Mouse (Mus musculus): ENCODE data around the gene Cubn. TPM values are rescaled to one million over a fixed set of nuclear protein-coding genes. Genes with fewer than 3 reads are reported as not detected.

Gene Cubn
- 0.21 and 0.38 TPM in 2 replicates for polyA plus RNA-seq (2014; fragmentation: Nextera tagmentation; extraction: Ambion mirVana)

DNA sequence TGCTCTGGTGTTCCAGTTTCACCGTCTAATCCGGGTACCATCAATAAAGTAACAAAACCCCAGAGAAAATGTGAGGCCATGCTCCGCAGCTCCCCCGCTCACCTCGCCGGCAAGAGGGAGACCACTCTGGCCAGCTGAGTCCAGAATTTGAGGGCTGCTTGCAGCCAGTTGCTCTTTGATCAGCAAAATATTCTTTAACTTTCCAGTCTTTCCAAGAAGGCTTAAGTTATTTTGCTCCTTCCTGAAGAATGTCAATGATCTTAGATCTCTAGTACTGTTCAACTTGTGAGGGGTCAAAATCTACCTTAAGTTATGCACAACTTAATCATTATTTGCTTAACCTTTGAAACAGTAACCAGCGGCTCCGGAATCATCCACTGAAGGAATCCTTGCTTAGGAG, at the start of gene Cubn:
Cubn (minus strand) TSS at position 80 of the 400 bp plus-strand sequence.
- DNase-seq (ENCODE audit: low spot score) (no peak), ATAC-seq (ENCODE audit: low FRiP score) (no peak)
- WGBS, result 42% methylated on average over 8 of the region's 8 CpGs
- H3K9ac ChIP-seq, result no peak within 1 kb of the TSS
- H3K4me1 ChIP-seq (replicated peaks; ENCODE audit: control insufficient read depth, insufficient read depth, low read length), result no peaks in the 10 kb centered on the region
- H3K27me3 ChIP-seq (ENCODE audit: control insufficient read depth, insufficient read depth, low read length), result no peaks in the 10 kb centered on the region
- no peak within 1 kb of the TSS for H3K4me2 ChIP-seq (replicated peaks)
- H3K36me3 ChIP-seq (replicated peaks; ENCODE audit: control insufficient read depth, insufficient read depth), result no peaks in the 10 kb centered on the region
- no peak within 1 kb of the TSS for H3K27ac ChIP-seq
- no peaks in the 10 kb centered on the region for H3K9me3 ChIP-seq (ENCODE audit: control insufficient read depth, low read length)
- no peak within 1 kb of the TSS for H3K4me3 ChIP-seq (replicated peaks; ENCODE audit: low read length)

DNA sequence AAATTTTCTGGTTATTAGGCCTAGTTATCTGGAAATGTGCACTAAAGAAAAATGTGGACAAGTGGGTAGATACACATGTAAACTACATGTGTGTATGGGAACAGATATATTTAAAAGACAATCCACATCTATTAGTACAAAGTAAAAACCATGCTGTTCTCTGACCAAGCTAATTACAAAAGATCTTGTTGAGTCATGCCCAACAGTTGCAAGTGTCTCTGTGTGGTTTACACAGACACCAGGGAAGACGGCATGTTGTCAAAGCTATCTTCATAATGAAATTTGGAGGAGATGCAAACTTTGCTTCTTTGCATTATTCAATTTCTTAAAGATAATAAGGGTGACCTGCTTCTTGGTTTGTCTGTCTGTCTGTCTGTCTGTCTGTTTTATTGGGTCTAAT, 48.2 kb upstream of the Cubn start:
- Histone ChIP-seq H3K27ac (no peak overlapping the region), H3K36me3 (replicated peaks; ENCODE audit: control insufficient read depth, insufficient read depth) (no peaks in the 10 kb centered on the region), H3K9me3 (ENCODE audit: control insufficient read depth, low read length) (no peaks in the 10 kb centered on the region), H3K9ac (no peak overlapping the region), H3K27me3 (ENCODE audit: control insufficient read depth, insufficient read depth, low read length) (no peaks in the 10 kb centered on the region), H3K4me2 (replicated peaks) (no peak overlapping the region), H3K4me1 (replicated peaks; ENCODE audit: control insufficient read depth, insufficient read depth, low read length) (peaks cover 4% of the 10 kb centered on the region; the same call in 1 of the 2 replicates), H3K4me3 (replicated peaks; ENCODE audit: low read length) (no peak overlapping the region)
- ATAC-seq (ENCODE audit: low FRiP score) (no peak), DNase-seq (ENCODE audit: low spot score) (no peak)
- 86% methylated on average over 1 of the region's 1 CpGs for WGBS

DNA sequence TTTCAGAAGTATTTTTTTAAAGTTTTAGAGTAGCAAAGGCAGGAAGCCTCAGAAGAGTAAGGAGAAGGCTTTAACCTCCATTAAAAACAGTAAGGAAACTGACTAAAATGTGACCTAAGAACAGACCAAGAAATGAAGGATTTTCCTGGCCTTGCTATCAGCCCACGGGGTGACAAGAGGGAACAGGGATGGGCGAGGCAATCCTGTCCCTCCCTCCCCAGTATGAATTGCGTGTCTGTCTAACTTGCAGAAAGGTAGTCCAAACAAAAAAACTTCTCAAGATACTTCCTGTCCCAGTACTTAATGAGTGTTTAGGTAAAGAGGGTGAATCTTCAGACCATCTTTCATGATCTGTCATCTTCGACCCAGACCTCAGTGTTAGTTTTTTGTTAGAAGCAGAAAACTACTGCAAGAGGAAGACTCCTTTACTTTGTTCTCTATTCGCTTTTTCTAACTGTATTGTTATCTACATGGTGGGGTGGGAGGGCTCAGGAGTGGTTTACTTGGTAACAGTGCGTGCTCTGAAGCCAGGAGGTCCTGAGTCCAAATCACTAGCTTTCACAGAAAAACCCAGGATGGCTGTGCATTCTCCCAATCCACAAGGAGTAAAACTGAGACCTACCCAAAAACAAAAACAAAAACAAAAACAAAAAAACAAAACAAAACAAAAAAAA, 47.2 kb upstream of the Cubn start:
- H3K9ac ChIP-seq, result no peak overlapping the region
- no peak overlapping the region for H3K27ac ChIP-seq
- no peak overlapping the region for H3K4me2 ChIP-seq (replicated peaks)
- WGBS, result 78% methylated on average over 6 of the region's 6 CpGs
- H3K4me1 ChIP-seq (replicated peaks; ENCODE audit: control insufficient read depth, insufficient read depth, low read length), result peaks cover 4% of the 10 kb centered on the region; the same call in 1 of the 2 replicates
- H3K9me3 ChIP-seq (ENCODE audit: control insufficient read depth, low read length), result no peaks in the 10 kb centered on the region
- DNase-seq (ENCODE audit: low spot score) (no peak), ATAC-seq (ENCODE audit: low FRiP score) (no peak)
- H3K36me3 ChIP-seq (replicated peaks; ENCODE audit: control insufficient read depth, insufficient read depth), result no peaks in the 10 kb centered on the region
- no peak overlapping the region for H3K4me3 ChIP-seq (replicated peaks; ENCODE audit: low read length)
- H3K27me3 ChIP-seq (ENCODE audit: control insufficient read depth, insufficient read depth, low read length), result no peaks in the 10 kb centered on the region

DNA sequence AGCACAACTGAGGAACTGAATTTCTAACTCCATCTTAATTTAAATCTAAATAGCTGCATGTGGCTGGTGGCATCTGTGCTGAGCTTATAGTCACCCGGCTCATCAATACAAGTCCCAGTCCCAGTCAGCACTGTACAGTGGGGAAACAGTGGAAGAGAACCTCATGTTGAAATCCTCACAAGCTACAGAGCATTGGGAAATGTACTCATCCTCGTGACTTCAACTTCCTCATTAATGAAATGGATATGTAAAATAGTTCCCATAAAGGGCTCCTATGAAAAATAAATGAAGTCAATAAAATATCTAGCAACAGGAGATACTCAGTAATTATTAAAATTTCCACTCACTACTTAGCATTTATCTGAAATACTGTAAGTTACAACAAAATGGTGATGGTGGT, 46.6 kb upstream of the Cubn start:
- H3K9me3 ChIP-seq (ENCODE audit: control insufficient read depth, low read length), result no peaks in the 10 kb centered on the region
- no peak overlapping the region for H3K27ac ChIP-seq
- no peaks in the 10 kb centered on the region for H3K36me3 ChIP-seq (replicated peaks; ENCODE audit: control insufficient read depth, insufficient read depth)
- no peaks in the 10 kb centered on the region for H3K27me3 ChIP-seq (ENCODE audit: control insufficient read depth, insufficient read depth, low read length)
- H3K4me2 ChIP-seq (replicated peaks), result no peak overlapping the region
- 57% methylated on average over 2 of the region's 2 CpGs for WGBS
- ATAC-seq (ENCODE audit: low FRiP score) (no peak), DNase-seq (ENCODE audit: low spot score) (no peak)
- no peak overlapping the region for H3K4me3 ChIP-seq (replicated peaks; ENCODE audit: low read length)
- no peak overlapping the region for H3K9ac ChIP-seq
- peaks cover 4% of the 10 kb centered on the region; the same call in 1 of the 2 replicates for H3K4me1 ChIP-seq (replicated peaks; ENCODE audit: control insufficient read depth, insufficient read depth, low read length)

GRCm38 (mm10) chr2:13537733-13538132, 46.1 kb upstream of the Cubn start:
- no peaks in the 10 kb centered on the region for H3K9me3 ChIP-seq (ENCODE audit: control insufficient read depth, low read length)
- peaks cover 4% of the 10 kb centered on the region; the same call in 1 of the 2 replicates for H3K4me1 ChIP-seq (replicated peaks; ENCODE audit: control insufficient read depth, insufficient read depth, low read length)
- ATAC-seq (ENCODE audit: low FRiP score), result no peak
- no peak overlapping the region for H3K4me3 ChIP-seq (replicated peaks; ENCODE audit: low read length)
- no peaks in the 10 kb centered on the region for H3K36me3 ChIP-seq (replicated peaks; ENCODE audit: control insufficient read depth, insufficient read depth)
- no peaks in the 10 kb centered on the region for H3K27me3 ChIP-seq (ENCODE audit: control insufficient read depth, insufficient read depth, low read length)
- no peak overlapping the region for H3K4me2 ChIP-seq (replicated peaks)
- H3K27ac ChIP-seq, result no peak overlapping the region
- H3K9ac ChIP-seq, result no peak overlapping the region
- DNase-seq (ENCODE audit: low spot score), result no peak
- WGBS, result 21% methylated on average over 2 of the region's 2 CpGs

DNA sequence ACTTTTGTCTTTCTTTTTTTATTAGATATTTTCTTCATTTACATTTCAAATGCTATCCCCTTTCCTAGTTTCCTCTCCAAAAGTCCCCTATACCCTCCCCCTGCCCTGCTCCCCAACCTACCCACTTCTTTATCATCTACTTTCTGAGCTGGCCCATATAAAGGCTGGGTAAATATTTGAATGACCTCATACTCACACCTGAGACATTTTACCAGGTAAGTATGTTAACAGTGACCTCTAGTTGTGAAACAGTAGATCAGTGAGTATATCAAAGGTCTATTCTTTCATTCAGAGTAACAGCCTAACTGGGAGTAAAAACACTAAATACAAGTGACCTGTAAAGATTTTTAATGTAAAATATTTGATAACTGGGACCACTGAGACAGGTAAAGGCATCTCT, 45.1 kb upstream of the Cubn start:
- no peak for DNase-seq (ENCODE audit: low spot score)
- Histone ChIP-seq H3K4me2 (replicated peaks) (no peak overlapping the region), H3K27me3 (ENCODE audit: control insufficient read depth, insufficient read depth, low read length) (no peaks in the 10 kb centered on the region), H3K4me1 (replicated peaks; ENCODE audit: control insufficient read depth, insufficient read depth, low read length) (peaks cover 4% of the 10 kb centered on the region; the same call in 1 of the 2 replicates), H3K4me3 (replicated peaks; ENCODE audit: low read length) (no peak overlapping the region), H3K27ac (no peak overlapping the region), H3K36me3 (replicated peaks; ENCODE audit: control insufficient read depth, insufficient read depth) (no peaks in the 10 kb centered on the region), H3K9me3 (ENCODE audit: control insufficient read depth, low read length) (no peaks in the 10 kb centered on the region), H3K9ac (no peak overlapping the region)
- no peak for ATAC-seq (ENCODE audit: low FRiP score)

DNA sequence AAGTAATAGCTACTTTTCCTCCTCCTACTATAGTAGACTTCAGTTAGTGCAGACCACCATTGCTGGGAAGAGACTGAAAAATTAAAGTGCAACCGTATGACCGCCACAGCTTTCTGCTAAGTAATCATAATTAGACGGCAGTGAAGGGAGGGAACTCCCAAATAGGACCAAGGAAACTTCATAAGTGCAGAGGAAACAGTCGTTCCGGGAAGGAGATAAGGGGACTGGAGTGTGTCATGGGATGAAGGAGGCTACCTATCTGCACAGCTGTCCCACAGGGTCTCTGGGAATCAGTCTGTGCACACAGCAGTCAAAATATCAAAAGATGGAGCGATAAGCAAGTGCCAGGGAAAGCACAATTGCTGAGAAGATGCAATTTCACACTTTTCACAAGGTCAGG, 39.0 kb upstream of the Cubn start:
- peaks cover 7% of the 10 kb centered on the region for H3K27me3 ChIP-seq (ENCODE audit: control insufficient read depth, insufficient read depth, low read length)
- H3K9ac ChIP-seq, result no peak overlapping the region
- H3K4me3 ChIP-seq (replicated peaks; ENCODE audit: low read length), result no peak overlapping the region

DNA sequence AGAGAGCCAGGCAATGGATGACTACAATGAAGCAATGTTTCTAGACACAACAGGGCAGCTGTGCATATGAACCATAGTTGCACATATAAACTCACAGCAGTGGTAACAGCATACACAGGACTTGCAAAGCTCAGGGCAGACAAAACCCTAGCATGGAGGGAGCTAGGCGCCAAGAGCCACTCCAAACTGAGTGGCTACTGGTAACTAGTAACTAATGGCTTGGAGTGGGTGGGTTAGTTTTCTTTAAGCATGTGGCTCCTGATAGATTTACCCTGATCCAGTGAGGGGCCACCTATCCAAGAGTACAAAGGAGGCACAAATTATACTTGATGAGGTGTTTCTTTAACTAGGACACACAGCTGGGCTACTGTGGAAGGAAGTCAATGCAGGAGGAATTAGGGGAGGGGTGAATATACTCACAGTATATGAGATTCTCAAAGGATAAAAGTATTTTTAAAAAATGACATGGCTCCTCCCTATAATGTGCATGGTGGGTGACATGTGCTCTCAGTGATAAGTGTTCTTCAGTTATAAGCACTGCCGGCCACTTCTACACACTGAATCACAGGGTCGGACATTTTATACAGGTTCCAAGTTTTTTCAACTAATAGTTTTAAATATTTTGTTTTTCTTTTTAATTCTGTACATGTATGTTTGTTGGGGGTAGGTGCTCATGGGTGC, 37.8 kb upstream of the Cubn start:
- no peak for ATAC-seq (ENCODE audit: low FRiP score)
- peaks cover 7% of the 10 kb centered on the region for H3K27me3 ChIP-seq (ENCODE audit: control insufficient read depth, insufficient read depth, low read length)
- no peak overlapping the region for H3K4me3 ChIP-seq (replicated peaks; ENCODE audit: low read length)
- DNase-seq (ENCODE audit: low spot score), result no peak
- no peak overlapping the region for H3K9ac ChIP-seq
- H3K4me2 ChIP-seq (replicated peaks), result no peak overlapping the region
- 0 out of 2 replicates have a peak, but pooled peaks cover 4% of the 10 kb centered on the region for H3K4me1 ChIP-seq (replicated peaks; ENCODE audit: control insufficient read depth, insufficient read depth, low read length)
- H3K9me3 ChIP-seq (ENCODE audit: control insufficient read depth, low read length), result no peaks in the 10 kb centered on the region
- H3K36me3 ChIP-seq (replicated peaks; ENCODE audit: control insufficient read depth, insufficient read depth), result no peaks in the 10 kb centered on the region
- over 99% methylated on average over 3 of the region's 3 CpGs for WGBS
- no peak overlapping the region for H3K27ac ChIP-seq

More for the DNA sequence above, 39.0 kb upstream of the Cubn start:
- DNase-seq (ENCODE audit: low spot score) (no peak), ATAC-seq (ENCODE audit: low FRiP score) (no peak)
- H3K36me3 ChIP-seq (replicated peaks; ENCODE audit: control insufficient read depth, insufficient read depth), result no peaks in the 10 kb centered on the region
- peaks cover 4% of the 10 kb centered on the region; the same call in 1 of the 2 replicates for H3K4me1 ChIP-seq (replicated peaks; ENCODE audit: control insufficient read depth, insufficient read depth, low read length)
- 88% methylated on average over 6 of the region's 6 CpGs for WGBS
- H3K9me3 ChIP-seq (ENCODE audit: control insufficient read depth, low read length), result no peaks in the 10 kb centered on the region
- no peak overlapping the region for H3K27ac ChIP-seq
- H3K4me2 ChIP-seq (replicated peaks), result no peak overlapping the region

DNA sequence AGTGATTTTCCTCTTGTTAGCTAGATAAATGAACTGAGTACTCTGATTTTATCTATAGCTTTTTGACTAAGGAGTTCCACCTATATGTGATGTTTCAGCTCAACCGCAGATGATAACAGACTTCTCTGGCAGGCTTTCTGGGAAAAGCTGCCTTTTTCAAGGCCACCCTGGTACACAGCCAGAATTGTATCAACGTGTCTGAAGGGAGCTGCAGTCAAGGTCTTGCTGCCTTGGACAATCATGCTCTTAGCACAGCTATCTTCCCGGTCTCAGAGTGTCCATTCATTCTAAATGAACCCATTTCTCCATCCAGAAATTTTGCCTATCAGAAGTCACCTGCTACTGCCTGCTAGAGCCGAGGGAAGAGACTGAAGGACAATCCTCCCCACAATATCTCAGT, 35.9 kb upstream of the Cubn start:
- DNase-seq (ENCODE audit: low spot score), result no peak
- Histone ChIP-seq H3K4me3 (replicated peaks; ENCODE audit: low read length) (no peak overlapping the region), H3K36me3 (replicated peaks; ENCODE audit: control insufficient read depth, insufficient read depth) (no peaks in the 10 kb centered on the region), H3K27me3 (ENCODE audit: control insufficient read depth, insufficient read depth, low read length) (peaks cover 7% of the 10 kb centered on the region), H3K27ac (0 out of 2 replicates have a peak overlapping the region, but pooled peaks have one; percentile 32), H3K4me2 (replicated peaks) (no peak overlapping the region), H3K9me3 (ENCODE audit: control insufficient read depth, low read length) (no peaks in the 10 kb centered on the region), H3K4me1 (replicated peaks; ENCODE audit: control insufficient read depth, insufficient read depth, low read length) (0 out of 2 replicates have a peak, but pooled peaks cover 4% of the 10 kb centered on the region), H3K9ac (no peak overlapping the region)
- ATAC-seq (ENCODE audit: low FRiP score), result no peak
- WGBS, result 61% methylated on average over 4 of the region's 4 CpGs
